9 mouse cellular contexts compared by ENCODE assay signal in genomic region chr2:32877303-32877702, GRCm38 (mm10). TPM values are rescaled to one million over a fixed set of nuclear protein-coding genes. Genes with fewer than 3 reads are reported as not detected.
A peak's percentile ranks its signal among the peaks of the same experiment; 100 is the strongest.
DNase-seq lines count a peak whose midpoint lies in the region; ATAC-seq lines count a peak whose summit lies in the region.
"Had no signal": no experiment of that assay in that cellular context is flagged by ENCODE, and none has a peak within 500 bp of the region (broad histone marks: within the 10 kb centered on the region; RNA-seq: fewer than 3 reads in every experiment).

No protein-coding gene starts in this region.

- H3K27ac ChIP-seq in kidney, embryonic 16.5 days (ENCODE audit: low read length) = peak overlapping the region; percentile 95
- H3K27ac ChIP-seq in embryonic facial prominence, embryonic 15.5 days (replicated peaks) = peak overlapping the region; percentile 87
- no peak overlapping the region for H3K27ac ChIP-seq in limb, embryonic 11.5 days (replicated peaks; ENCODE audit: low read depth, low read length)
- no peak overlapping the region for H3K27ac ChIP-seq in neural tube, embryonic 12.5 days

- peaks cover 77% of the 10 kb centered on the region for H3K4me1 ChIP-seq in kidney, embryonic 16.5 days (ENCODE audit: insufficient read depth, low read length)
- H3K4me1 ChIP-seq in embryonic facial prominence, embryonic 15.5 days = peaks cover 74% of the 10 kb centered on the region
- H3K4me1 ChIP-seq in limb, embryonic 11.5 days (ENCODE audit: control insufficient read depth, insufficient read depth, low read length) = peaks cover 47% of the 10 kb centered on the region
- peaks cover 75% of the 10 kb centered on the region for H3K4me1 ChIP-seq in neural tube, embryonic 12.5 days

- no peaks in the 10 kb centered on the region for H3K36me3 ChIP-seq in kidney, embryonic 16.5 days (ENCODE audit: insufficient read depth, low read length)
- no peaks in the 10 kb centered on the region for H3K36me3 ChIP-seq in embryonic facial prominence, embryonic 15.5 days
- no peaks in the 10 kb centered on the region for H3K36me3 ChIP-seq in limb, embryonic 11.5 days (ENCODE audit: control insufficient read depth, insufficient read depth, low read length)
- H3K36me3 ChIP-seq in neural tube, embryonic 12.5 days = no peaks in the 10 kb centered on the region

- ATAC-seq in kidney, embryonic 16.5 days (ENCODE audit: low FRiP score, low TSS enrichment) = no peak
- ATAC-seq in embryonic facial prominence, embryonic 15.5 days (ENCODE audit: insufficient number of reproducible peaks, low FRiP score, low TSS enrichment, low read depth) = no peak
- no peak for ATAC-seq in limb, embryonic 11.5 days (ENCODE audit: insufficient number of reproducible peaks, low FRiP score, low TSS enrichment, low read depth)
- ATAC-seq in neural tube, embryonic 12.5 days (ENCODE audit: low FRiP score, low read depth) = no peak
- ATAC-seq: Patski had no signal

- H3K4me3 ChIP-seq in kidney, embryonic 16.5 days (ENCODE audit: low read length) = peak overlapping the region; percentile 87
- H3K4me3 ChIP-seq in embryonic facial prominence, embryonic 15.5 days (replicated peaks) = peak overlapping the region; percentile 80
- H3K4me3 ChIP-seq in limb, embryonic 11.5 days (ENCODE audit: low read depth, low read length) = peak overlapping the region; percentile 86
- peak overlapping the region; percentile 79 for H3K4me3 ChIP-seq in neural tube, embryonic 12.5 days

- H3K27me3 ChIP-seq in kidney, embryonic 16.5 days (ENCODE audit: insufficient read depth, low read length) = no peaks in the 10 kb centered on the region
- no peaks in the 10 kb centered on the region for H3K27me3 ChIP-seq in embryonic facial prominence, embryonic 15.5 days
- H3K27me3 ChIP-seq in limb, embryonic 11.5 days (ENCODE audit: control insufficient read depth, insufficient read depth, low read length) = no peaks in the 10 kb centered on the region
- no peaks in the 10 kb centered on the region for H3K27me3 ChIP-seq in neural tube, embryonic 12.5 days (replicated peaks)
- H3K27me3 ChIP-seq: Patski had no signal

- no peak for DNase-seq in kidney, postnatal 14 days
- DNase-seq in limb, embryonic 11.5 days (ENCODE audit: low spot score) = no peak
- DNase-seq in cerebellum, adult 8-10 months = no peak
- no peak for DNase-seq in left cerebral cortex, postnatal 36 days (ENCODE audit: low spot score in 2 of 2)
- no peak for DNase-seq in urinary bladder, postnatal 10 days (ENCODE audit: low spot score)

- 33% methylated on average over 5 of the region's 5 CpGs for WGBS in kidney, embryonic 16.5 days
- WGBS in embryonic facial prominence, embryonic 15.5 days = 23% methylated on average over 5 of the region's 5 CpGs
- WGBS in limb, embryonic 11.5 days = 30% methylated on average over 5 of the region's 5 CpGs
- 36% methylated on average over 5 of the region's 5 CpGs for WGBS in neural tube, embryonic 12.5 days

- peak overlapping the region; percentile 92 for H3K9ac ChIP-seq in kidney, embryonic 16.5 days (replicated peaks; ENCODE audit: low read length)
- H3K9ac ChIP-seq in embryonic facial prominence, embryonic 15.5 days = peak overlapping the region; percentile 86
- H3K9ac ChIP-seq in limb, embryonic 11.5 days (ENCODE audit: low read length) = peak overlapping the region; percentile 95; the same call in 1 of the 2 replicates
- peak overlapping the region; percentile 93 for H3K9ac ChIP-seq in neural tube, embryonic 12.5 days

- intact Hi-C loops in left cerebral cortex, postnatal 36 days (cut with DNase I) = loop anchor here (2.0 kb wide), 1 partner anchor 31 kb away; no protein-coding TSS in a partner anchor

- peak overlapping the region; percentile 98 for H3K4me2 ChIP-seq in kidney, embryonic 16.5 days (replicated peaks; ENCODE audit: low read depth, low read length)
- peak overlapping the region; percentile 74 for H3K4me2 ChIP-seq in embryonic facial prominence, embryonic 15.5 days (replicated peaks)
- peak overlapping the region; percentile 93 for H3K4me2 ChIP-seq in limb, embryonic 11.5 days (ENCODE audit: low read depth, severe bottlenecking)
- peak overlapping the region; percentile 91 for H3K4me2 ChIP-seq in neural tube, embryonic 12.5 days (replicated peaks)

- H3K9me3 ChIP-seq in kidney, embryonic 16.5 days (ENCODE audit: low read length) = no peaks in the 10 kb centered on the region
- no peaks in the 10 kb centered on the region for H3K9me3 ChIP-seq in embryonic facial prominence, embryonic 15.5 days (replicated peaks)
- H3K9me3 ChIP-seq in limb, embryonic 11.5 days (ENCODE audit: control insufficient read depth, low read length) = no peaks in the 10 kb centered on the region
- H3K9me3 ChIP-seq in neural tube, embryonic 12.5 days = no peaks in the 10 kb centered on the region

RNA-seq across cellular contexts. Expression of gene Fam129b, which starts 1.4 kb away (rescaled TPM):
- 54.4 and 56.2 TPM in 2 replicates for polyA plus RNA-seq in kidney, embryonic 16.5 days (2015; fragmentation: Nextera tagmentation; extraction: Ambion mirVana)
- 103 and 111 TPM in 2 replicates for polyA plus RNA-seq in embryonic facial prominence, embryonic 15.5 days (2015; fragmentation: Nextera tagmentation; extraction: Ambion mirVana)
- 18.6 and 23.2 TPM in 2 replicates for polyA plus RNA-seq in limb, embryonic 11.5 days (2014; fragmentation: Nextera tagmentation; extraction: Ambion mirVana)
- polyA plus RNA-seq in neural tube, embryonic 12.5 days (2016; fragmentation: Nextera tagmentation; extraction: Ambion mirVana) = 39.6 and 40.3 TPM in 2 replicates
- 10 to 100 TPM; 22.6 to 23.7 TPM for total RNA-seq in left cerebral cortex, postnatal 36 days (2021)

RNA-seq across cellular contexts. Expression of gene Stxbp1, which starts 30.3 kb away (rescaled TPM):
- polyA plus RNA-seq in kidney, embryonic 16.5 days (2015; fragmentation: Nextera tagmentation; extraction: Ambion mirVana) = 19.6 and 22.3 TPM in 2 replicates
- 21.5 and 22.3 TPM in 2 replicates for polyA plus RNA-seq in embryonic facial prominence, embryonic 15.5 days (2015; fragmentation: Nextera tagmentation; extraction: Ambion mirVana)
- 15.2 and 17.7 TPM in 2 replicates for polyA plus RNA-seq in limb, embryonic 11.5 days (2014; fragmentation: Nextera tagmentation; extraction: Ambion mirVana)
- polyA plus RNA-seq in neural tube, embryonic 12.5 days (2016; fragmentation: Nextera tagmentation; extraction: Ambion mirVana) = 121 and 130 TPM in 2 replicates
- 1,000 to 10,000 TPM in 1 of 2 experiments, 100 to 1,000 TPM in 1; 963 to 1,065 TPM for total RNA-seq in left cerebral cortex, postnatal 36 days (2021)

Comparison
In these comparisons a context has a peak if more than half of its experiments do, and no peak if none do; other contexts are left out.
1. H3K27ac ChIP-seq: peak in kidney, embryonic 16.5 days (single experiment) and embryonic facial prominence, embryonic 15.5 days (single experiment); none in limb, embryonic 11.5 days (single experiment) and neural tube, embryonic 12.5 days (single experiment).
2. Peak in every context shown above with its lines, with median percentiles within 50 percentile points of each other: H3K4me2 ChIP-seq, H3K4me3 ChIP-seq and H3K9ac ChIP-seq.